In genomic region chr9:108441236-108441919, GRCm38 (mm10) we compare ENCODE assay signal across 17 mouse cellular contexts. TPM values are rescaled to one million over a fixed set of nuclear protein-coding genes. Genes with fewer than 3 reads are reported as not detected.
DNase-seq lines count a peak whose midpoint lies in the region; ATAC-seq and TF ChIP-seq lines count a peak whose summit lies in the region.
"Had no signal": no experiment of that assay in that cellular context is flagged by ENCODE, and none has a peak within 500 bp of the region (broad histone marks: within the 10 kb centered on the region; RNA-seq: fewer than 3 reads in every experiment).

No protein-coding gene starts in this region.

- peak overlapping the region; percentile 25; the same call in 1 of the 2 replicates for H3K27ac ChIP-seq in gastrocnemius, adult 2 months
- H3K27ac ChIP-seq in lung, postnatal 0 days (ENCODE audit: low read length) = no peak overlapping the region
- no peak overlapping the region for H3K27ac ChIP-seq in liver, embryonic 11.5 days (ENCODE audit: low read depth, low read length)
- H3K27ac ChIP-seq: hindbrain, embryonic 13.5 days had no signal

- H3K9me3 ChIP-seq in lung, postnatal 0 days (ENCODE audit: low read length) = no peaks in the 10 kb centered on the region
- H3K9me3 ChIP-seq in liver, embryonic 11.5 days (ENCODE audit: control insufficient read depth, low read length) = no peaks in the 10 kb centered on the region
- H3K9me3 ChIP-seq: hindbrain, embryonic 13.5 days had no signal

- peak; percentile 35 for ATAC-seq in lung, postnatal 0 days
- no peak for ATAC-seq in liver, embryonic 11.5 days (replicated peaks; ENCODE audit: low FRiP score)

- intact Hi-C loops in gastrocnemius, adult 2 months (cut with DNase I) = no loop called here

- TF ChIP-seq EP300 in lung, postnatal 0 days (IDR thresholded peaks at IDR 0.05) = no peak

- H3K4me2 ChIP-seq in lung, postnatal 0 days (replicated peaks; ENCODE audit: low read depth, low read length) = no peak overlapping the region
- no peak overlapping the region for H3K4me2 ChIP-seq in liver, embryonic 11.5 days
- H3K4me2 ChIP-seq: hindbrain, embryonic 13.5 days; lung, embryonic 14.5 days had no signal

- H3K4me1 ChIP-seq in lung, postnatal 0 days (ENCODE audit: insufficient read depth, low read depth, low read length) = peaks cover 4% of the 10 kb centered on the region; the same call in 1 of the 2 replicates
- no peaks in the 10 kb centered on the region; the same call in 1 of the 2 replicates for H3K4me1 ChIP-seq in liver, embryonic 11.5 days (replicated peaks; ENCODE audit: control insufficient read depth, insufficient read depth, low read length)

- 66% methylated on average over 11 of the region's 11 CpGs for WGBS in lung, postnatal 0 days
- WGBS in liver, embryonic 11.5 days = 88% methylated on average over 11 of the region's 11 CpGs

- no peaks in the 10 kb centered on the region for H3K27me3 ChIP-seq in lung, postnatal 0 days (replicated peaks; ENCODE audit: insufficient read depth, low read length)
- H3K27me3 ChIP-seq in liver, embryonic 11.5 days (replicated peaks; ENCODE audit: control insufficient read depth, insufficient read depth, low read length) = no peaks in the 10 kb centered on the region
- H3K27me3 ChIP-seq: hindbrain, embryonic 13.5 days had no signal

- no peaks in the 10 kb centered on the region for H3K36me3 ChIP-seq in lung, postnatal 0 days (ENCODE audit: insufficient read depth, low read length)
- no peaks in the 10 kb centered on the region for H3K36me3 ChIP-seq in liver, embryonic 11.5 days (ENCODE audit: control insufficient read depth, insufficient read depth, low read length)
- H3K36me3 ChIP-seq: hindbrain, embryonic 13.5 days had no signal

- peak overlapping the region; percentile 58 for H3K4me3 ChIP-seq in gastrocnemius, adult 2 months
- no peak overlapping the region for H3K4me3 ChIP-seq in lung, postnatal 0 days (ENCODE audit: low read depth, low read length)
- H3K4me3 ChIP-seq in liver, embryonic 11.5 days (ENCODE audit: low read depth, low read length) = no peak overlapping the region
- H3K4me3 ChIP-seq: hindbrain, embryonic 13.5 days had no signal

- DNase-seq in gastrocnemius, adult 2 months = no peak
- no peak for DNase-seq in gastrocnemius, adult 18-20 months (ENCODE audit: low spot score)
- peak; percentile 15 for DNase-seq in lung, postnatal 0 days (ENCODE audit: low spot score)
- DNase-seq in lung, postnatal 10 days = no peak
- peak; percentile 74 to 92 for DNase-seq in layer of hippocampus, adult 18-20 months (ENCODE audit: low spot score in 2 of 2)
- DNase-seq in right cerebral cortex, postnatal 10 days (ENCODE audit: low spot score in 2 of 2) = peak; percentile 66 to 83
- DNase-seq in liver, embryonic 11.5 days (ENCODE audit: low spot score) = no peak
- no peak for DNase-seq in embryo, embryonic 9.5 days (ENCODE audit: extremely low spot score)
- DNase-seq: adrenal gland, postnatal 36 days; cerebellum, adult 9-11 months; kidney, adult 8-10 months; lung, embryonic 14.5 days; thymus, postnatal 36 days had no signal

- H3K9ac ChIP-seq in lung, postnatal 0 days (replicated peaks; ENCODE audit: low read depth) = no peak overlapping the region
- no peak overlapping the region for H3K9ac ChIP-seq in liver, embryonic 11.5 days (ENCODE audit: low read depth, low read length)
- H3K9ac ChIP-seq: hindbrain, embryonic 13.5 days; lung, embryonic 14.5 days had no signal

- TF ChIP-seq CTCF in gastrocnemius, adult 2 months (IDR thresholded peaks at IDR 0.05) = no peak
- no peak for TF ChIP-seq CTCF in lung, postnatal 0 days (IDR thresholded peaks at IDR 0.05)

RNA-seq across cellular contexts. Expression of gene BC048562, which starts 5.1 kb away (rescaled TPM):
- total RNA-seq in gastrocnemius, adult 2 months (2021) = not detected
- total RNA-seq in gastrocnemius, adult 18-20 months (2021) = not detected
- polyA plus RNA-seq in lung, postnatal 0 days (2015; fragmentation: Nextera tagmentation; extraction: Ambion mirVana) = not detected in 2 replicates
- not detected for total RNA-seq in layer of hippocampus, adult 18-20 months (2021)
- polyA plus RNA-seq in liver, embryonic 11.5 days (2014; fragmentation: Nextera tagmentation; extraction: Ambion mirVana) = not detected in 2 replicates
- total RNA-seq: adrenal gland, postnatal 36 days; gastrocnemius, postnatal 4 days; monocyte, adult 5-6 weeks had no signal
- polyA plus RNA-seq: hindbrain, embryonic 13.5 days; limb, embryonic 11.5 days; lung, embryonic 14.5 days had no signal

RNA-seq across cellular contexts. Expression of gene Ccdc36, which starts 13.1 kb away (rescaled TPM):
- not detected for total RNA-seq in gastrocnemius, adult 2 months (2021)
- total RNA-seq in gastrocnemius, adult 18-20 months (2021) = not detected
- polyA plus RNA-seq in lung, postnatal 0 days (2015; fragmentation: Nextera tagmentation; extraction: Ambion mirVana) = 0.31 and 0.56 TPM in 2 replicates
- not detected for total RNA-seq in layer of hippocampus, adult 18-20 months (2021)
- polyA plus RNA-seq in liver, embryonic 11.5 days (2014; fragmentation: Nextera tagmentation; extraction: Ambion mirVana) = 0.82 and 0.88 TPM in 2 replicates
- total RNA-seq: adrenal gland, postnatal 36 days; monocyte, adult 5-6 weeks had no signal

RNA-seq across cellular contexts. Expression of gene Ccdc71, which starts 18.9 kb away (rescaled TPM):
- total RNA-seq in gastrocnemius, adult 2 months (2021) = 10 to 100 TPM; 15.0 to 17.7 TPM
- total RNA-seq in gastrocnemius, adult 18-20 months (2021) = 10 to 100 TPM; 14.4 to 15.2 TPM
- 42.1 and 44.3 TPM in 2 replicates for polyA plus RNA-seq in lung, postnatal 0 days (2015; fragmentation: Nextera tagmentation; extraction: Ambion mirVana)
- 10 to 100 TPM; 34.7 to 40.2 TPM for total RNA-seq in layer of hippocampus, adult 18-20 months (2021)
- polyA plus RNA-seq in liver, embryonic 11.5 days (2014; fragmentation: Nextera tagmentation; extraction: Ambion mirVana) = 48.6 and 51.1 TPM in 2 replicates

RNA-seq across cellular contexts. Expression of gene Klhdc8b, which starts 20.0 kb away (rescaled TPM):
- 1 to 10 TPM; 1.7 to 2.5 TPM for total RNA-seq in gastrocnemius, adult 2 months (2021)
- 1 to 10 TPM; 1.8 to 2.2 TPM for total RNA-seq in gastrocnemius, adult 18-20 months (2021)
- 60.5 and 77.6 TPM in 2 replicates for polyA plus RNA-seq in lung, postnatal 0 days (2015; fragmentation: Nextera tagmentation; extraction: Ambion mirVana)
- total RNA-seq in layer of hippocampus, adult 18-20 months (2021) = 10 to 100 TPM; 18.8 to 19.6 TPM
- polyA plus RNA-seq in liver, embryonic 11.5 days (2014; fragmentation: Nextera tagmentation; extraction: Ambion mirVana) = 24.2 and 26.8 TPM in 2 replicates

RNA-seq across cellular contexts. Expression of gene Lamb2, which starts 38.2 kb away (rescaled TPM):
- 100 to 1,000 TPM; 104 to 171 TPM for total RNA-seq in gastrocnemius, adult 2 months (2021)
- 100 to 1,000 TPM; 117 to 126 TPM for total RNA-seq in gastrocnemius, adult 18-20 months (2021)
- 54.8 and 55.2 TPM in 2 replicates for polyA plus RNA-seq in lung, postnatal 0 days (2015; fragmentation: Nextera tagmentation; extraction: Ambion mirVana)
- 10 to 100 TPM; 27.5 to 29.5 TPM for total RNA-seq in layer of hippocampus, adult 18-20 months (2021)
- 14.8 and 18.7 TPM in 2 replicates for polyA plus RNA-seq in liver, embryonic 11.5 days (2014; fragmentation: Nextera tagmentation; extraction: Ambion mirVana)
- total RNA-seq: monocyte, adult 5-6 weeks had no signal

Comparison
In these comparisons a context has a peak if more than half of its experiments do, and no peak if none do; other contexts are left out.
1. DNase-seq: peak in lung, postnatal 0 days (single experiment), layer of hippocampus, adult 18-20 months (2 of 2) and right cerebral cortex, postnatal 10 days (2 of 2); none in gastrocnemius, adult 2 months (single experiment), gastrocnemius, adult 18-20 months (single experiment), lung, postnatal 10 days (single experiment), liver, embryonic 11.5 days (single experiment) and embryo, embryonic 9.5 days (single experiment).